29 mouse cellular contexts compared by ENCODE assay signal in the genomic region with DNA sequence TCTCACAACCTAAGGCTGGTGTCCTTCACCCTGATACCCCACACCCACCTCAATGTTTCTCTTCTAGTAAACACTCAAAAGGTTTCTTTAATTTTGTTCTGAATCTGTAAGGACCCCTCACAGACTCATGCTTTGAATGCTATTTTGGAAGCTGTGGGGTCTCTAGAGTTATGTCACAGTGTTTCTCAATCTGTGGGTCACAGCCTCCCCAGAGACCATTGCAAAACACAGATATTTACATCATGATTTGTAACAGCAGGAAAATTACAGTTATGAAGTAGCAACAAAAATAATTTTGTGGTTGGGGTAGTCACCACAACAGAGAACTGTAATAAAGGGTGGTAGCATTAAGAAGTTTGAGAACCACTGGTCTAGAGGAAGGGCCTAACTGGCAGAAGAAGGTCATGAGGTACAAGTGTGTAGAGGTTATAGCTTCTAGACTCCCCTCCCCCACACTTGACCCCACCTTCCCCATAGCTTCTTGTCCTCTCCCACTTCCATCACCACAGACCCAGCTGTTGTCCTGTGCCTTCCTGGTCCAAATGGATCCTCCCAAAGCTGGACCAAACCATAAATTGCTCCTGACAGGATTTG. TPM values are rescaled to one million over a fixed set of nuclear protein-coding genes. Genes with fewer than 3 reads are reported as not detected.
"Had no signal": no experiment of that assay in that cellular context is flagged by ENCODE, and none has a peak within 500 bp of the region (broad histone marks: within the 10 kb centered on the region; RNA-seq: fewer than 3 reads in every experiment).

No protein-coding gene starts in this region.

- DNase-seq: kidney, postnatal 25 days; layer of hippocampus, adult 9-11 months; liver; lung, adult 18-20 months; lung, postnatal 10 days; lung, postnatal 4 days; midbrain, embryonic 14.5 days; right cerebral cortex, adult 18-20 months; right cerebral cortex, postnatal 25 days; spleen, adult 18-20 months; thymus, postnatal 25 days had no signal

- H3K27ac ChIP-seq: kidney, postnatal 0 days; layer of hippocampus, adult 2 months; limb, embryonic 10.5 days; limb, embryonic 13.5 days; liver, embryonic 12.5 days; liver, embryonic 15.5 days; lung, embryonic 15.5 days; neural tube, embryonic 12.5 days; neural tube, embryonic 15.5 days; stomach, embryonic 15.5 days had no signal

- H3K9ac ChIP-seq: limb, embryonic 13.5 days; liver, embryonic 12.5 days; liver, embryonic 15.5 days; lung, embryonic 15.5 days; neural tube, embryonic 12.5 days; neural tube, embryonic 15.5 days; stomach, embryonic 15.5 days had no signal

- H3K36me3 ChIP-seq: limb, embryonic 10.5 days; limb, embryonic 13.5 days; liver, embryonic 12.5 days; liver, embryonic 15.5 days; lung, embryonic 15.5 days; neural tube, embryonic 12.5 days; neural tube, embryonic 15.5 days; stomach, embryonic 15.5 days had no signal

- H3K27me3 ChIP-seq: limb, embryonic 13.5 days; liver, embryonic 12.5 days; liver, embryonic 15.5 days; lung, embryonic 15.5 days; neural tube, embryonic 12.5 days; neural tube, embryonic 15.5 days; stomach, embryonic 15.5 days had no signal

- ATAC-seq: liver, embryonic 12.5 days had no signal

- H3K4me3 ChIP-seq: layer of hippocampus, adult 2 months; limb, embryonic 10.5 days; limb, embryonic 13.5 days; liver, embryonic 12.5 days; liver, embryonic 15.5 days; lung, embryonic 15.5 days; megakaryocyte, embryonic 14.5 days; neural tube, embryonic 12.5 days; neural tube, embryonic 15.5 days; stomach, embryonic 15.5 days had no signal

- H3K4me2 ChIP-seq: limb, embryonic 13.5 days; liver, embryonic 12.5 days; liver, embryonic 15.5 days; lung, embryonic 15.5 days; midbrain, embryonic 11.5 days; neural tube, embryonic 12.5 days; neural tube, embryonic 15.5 days; stomach, embryonic 15.5 days had no signal

- H3K9me3 ChIP-seq: limb, embryonic 10.5 days; limb, embryonic 13.5 days; liver, embryonic 12.5 days; liver, embryonic 15.5 days; lung, embryonic 15.5 days; megakaryocyte, embryonic 14.5 days; neural tube, embryonic 12.5 days; neural tube, embryonic 15.5 days; stomach, embryonic 15.5 days had no signal

- H3K4me1 ChIP-seq: liver, embryonic 12.5 days; liver, embryonic 15.5 days; lung, embryonic 15.5 days; megakaryocyte, embryonic 14.5 days; neural tube, embryonic 12.5 days; stomach, embryonic 15.5 days had no signal

RNA-seq across cellular contexts. Expression of gene Dhrs7c, which starts 2.2 kb away (rescaled TPM):
- total RNA-seq: layer of hippocampus, adult 2 months; layer of hippocampus, postnatal 25 days; left cerebral cortex, adult 18-20 months; midbrain, postnatal 0 days had no signal
- polyA plus RNA-seq: kidney, embryonic 14.5 days; kidney, postnatal 0 days; limb, embryonic 10.5 days; liver, embryonic 12.5 days; midbrain, embryonic 11.5 days; midbrain, embryonic 14.5 days had no signal

RNA-seq across cellular contexts. Expression of gene Gsg1l2, which starts 25.8 kb away (rescaled TPM):
- total RNA-seq: layer of hippocampus, adult 2 months; layer of hippocampus, postnatal 25 days; left cerebral cortex, adult 18-20 months; left cerebral cortex, postnatal 25 days; midbrain, postnatal 0 days had no signal
- polyA plus RNA-seq: kidney, embryonic 14.5 days; kidney, postnatal 0 days; limb, embryonic 10.5 days; limb, embryonic 13.5 days; liver, embryonic 12.5 days; liver, embryonic 15.5 days; lung, embryonic 15.5 days; midbrain, embryonic 11.5 days; midbrain, embryonic 14.5 days; midbrain, postnatal 0 days; neural tube, embryonic 12.5 days; neural tube, embryonic 15.5 days; stomach, embryonic 15.5 days; thymus, postnatal 0 days had no signal

RNA-seq across cellular contexts. Expression of gene Glp2r, which starts 29.3 kb away (rescaled TPM):
- polyA plus RNA-seq: kidney, embryonic 14.5 days; kidney, postnatal 0 days; limb, embryonic 10.5 days; midbrain, embryonic 11.5 days; neural tube, embryonic 12.5 days; neural tube, embryonic 15.5 days had no signal
